Mouse (Mus musculus) kidney, adult 2 months (tissue): ENCODE measurements around the gene Krtap27-1.

Experiments used
- CTCF ChIP-seq: fragments of 200-500 bp; conservative IDR thresholded peaks from 2 replicates; pipeline ENCODE4 v1.5.1; 2011; ENCODE audit warnings: low read depth, mild to moderate bottlenecking, control low read depth, low read length, moderate library complexity, mixed read lengths; ENCODE audit not compliant: insufficient read depth, insufficient read length
- POLR2A ChIP-seq: fragments of 200-500 bp; IDR thresholded peaks from one replicate; pipeline ENCODE4 v1.6.1; 2011; ENCODE audit warnings: low read depth, low read length, control low read depth

GRCm38 (mm10) chr16:88710757-88711156 is 39.3 kb upstream of the Krtap27-1 start:
- TF ChIP-seq CTCF, result no peak
- TF ChIP-seq POLR2A, result no peak
